8 mouse cellular contexts compared by ENCODE assay signal in genomic region chr10:5921031-5921551, GRCm38 (mm10). TPM values are rescaled to one million over a fixed set of nuclear protein-coding genes. Genes with fewer than 3 reads are reported as not detected.
DNase-seq lines count a peak whose midpoint lies in the region; ATAC-seq and TF ChIP-seq lines count a peak whose summit lies in the region.

No protein-coding gene starts in this region.

- peak; percentile 3 for DNase-seq in adrenal gland, adult 2 months
- no peak for DNase-seq in adrenal gland, adult 8-10 months
- peak; percentile 19 for DNase-seq in R1 (ENCODE audit: low read depth, low spot score)
- DNase-seq in hindbrain, postnatal 0 days (ENCODE audit: low spot score) = peak; percentile 43
- peak; percentile 34 for DNase-seq in right cerebral cortex, postnatal 4 days
- no peak for DNase-seq in ovary, adult 18-20 months (ENCODE audit: low spot score)

- no peak overlapping the region for H3K27ac ChIP-seq in embryonic fibroblast, embryonic 13.5 days (ENCODE audit: insufficient read depth, low read length)
- peak overlapping the region; percentile 67 for H3K27ac ChIP-seq in hindbrain, postnatal 0 days
- H3K27ac ChIP-seq in liver, embryonic 15.5 days (replicated peaks) = no peak overlapping the region

- no peaks in the 10 kb centered on the region for H3K9me3 ChIP-seq in hindbrain, postnatal 0 days (ENCODE audit: low read length)
- H3K9me3 ChIP-seq in liver, embryonic 15.5 days (replicated peaks) = no peaks in the 10 kb centered on the region

- no peak for TF ChIP-seq POLR2A in embryonic fibroblast, embryonic 13.5 days (IDR thresholded peaks at IDR 0.05; ENCODE audit: low read depth, low read length)

- peak overlapping the region; percentile 80 for H3K4me2 ChIP-seq in hindbrain, postnatal 0 days (ENCODE audit: low read depth, low read length)
- H3K4me2 ChIP-seq in liver, embryonic 15.5 days = 0 out of 2 replicates have a peak overlapping the region, but pooled peaks have one; percentile 7

- peak overlapping the region; percentile 85 for H3K9ac ChIP-seq in hindbrain, postnatal 0 days (replicated peaks; ENCODE audit: low read length)
- no peak overlapping the region for H3K9ac ChIP-seq in liver, embryonic 15.5 days

- H3K4me1 ChIP-seq in embryonic fibroblast, embryonic 13.5 days (ENCODE audit: control insufficient read depth, insufficient read depth, low read length) = no peaks in the 10 kb centered on the region
- H3K4me1 ChIP-seq in hindbrain, postnatal 0 days (ENCODE audit: insufficient read depth, low read length) = 0 out of 2 replicates have a peak, but pooled peaks cover 4% of the 10 kb centered on the region
- H3K4me1 ChIP-seq in liver, embryonic 15.5 days (replicated peaks) = no peaks in the 10 kb centered on the region

- TF ChIP-seq CTCF in embryonic fibroblast, embryonic 13.5 days (IDR thresholded peaks at IDR 0.05; ENCODE audit: borderline replicate concordance, insufficient read depth, low read length) = no peak
- TF ChIP-seq CTCF in hindbrain, postnatal 0 days (IDR thresholded peaks at IDR 0.05; ENCODE audit: low read depth) = 0 out of 2 replicates have a peak, but pooled peaks have one; percentile 8

- peak overlapping the region; percentile 72 for H3K4me3 ChIP-seq in embryonic fibroblast, embryonic 13.5 days (ENCODE audit: insufficient read depth, low read length)
- peak overlapping the region; percentile 86 for H3K4me3 ChIP-seq in hindbrain, postnatal 0 days (ENCODE audit: low read length)
- H3K4me3 ChIP-seq in liver, embryonic 15.5 days (replicated peaks) = no peak overlapping the region

- peak; percentile 50 for ATAC-seq in hindbrain, postnatal 0 days
- ATAC-seq in liver, embryonic 15.5 days (ENCODE audit: insufficient read depth) = no peak

- no peaks in the 10 kb centered on the region for H3K27me3 ChIP-seq in hindbrain, postnatal 0 days (ENCODE audit: insufficient read depth, low read length)
- H3K27me3 ChIP-seq in liver, embryonic 15.5 days = peaks cover 41% of the 10 kb centered on the region

- no peaks in the 10 kb centered on the region for H3K36me3 ChIP-seq in hindbrain, postnatal 0 days (ENCODE audit: insufficient read depth, low read length)
- no peaks in the 10 kb centered on the region for H3K36me3 ChIP-seq in liver, embryonic 15.5 days (replicated peaks)

- WGBS in hindbrain, postnatal 0 days = under 1% methylated on average over 12 of the region's 12 CpGs
- 2% methylated on average over 12 of the region's 12 CpGs for WGBS in liver, embryonic 15.5 days (ENCODE audit: insufficient replicate concordance)

RNA-seq across cellular contexts. Expression of gene Rgs17, which starts 1.1 kb away (rescaled TPM):
- total RNA-seq in adrenal gland, adult 2 months (2021) = 1 to 10 TPM; 1.2 to 1.6 TPM
- polyA plus RNA-seq in adrenal gland, adult 2 months (2012; rRNA removed) = 0.03 and 0.08 TPM in 2 replicates
- 1 to 10 TPM in 3 of 4 experiments, under 1 TPM in 1; 0.99 to 1.7 (median 1.3) TPM for total RNA-seq in adrenal gland, adult 8-10 months (2022)
- polyA plus RNA-seq in embryonic fibroblast, embryonic 13.5 days (2011; ENCODE audit: insufficient read length, low read depth, missing spikeins) = 14.6 and 19.9 TPM in 2 replicates
- 33.5 and 34.4 TPM in 2 replicates for total RNA-seq in hindbrain, postnatal 0 days (2014; rRNA removed)
- 51.4 and 53.0 TPM in 2 replicates for polyA plus RNA-seq in hindbrain, postnatal 0 days (2015; fragmentation: Nextera tagmentation; extraction: Ambion mirVana)
- 0.03 TPM in 1 of 2 replicates, not detected in the other for polyA plus RNA-seq in liver, embryonic 15.5 days (2015; fragmentation: Nextera tagmentation; extraction: Ambion mirVana)

Comparison
In these comparisons a context has a peak if more than half of its experiments do, and no peak if none do; other contexts are left out.
1. DNase-seq: peak in adrenal gland, adult 2 months (single experiment), R1 (single experiment), hindbrain, postnatal 0 days (single experiment) and right cerebral cortex, postnatal 4 days (single experiment); none in adrenal gland, adult 8-10 months (single experiment) and ovary, adult 18-20 months (single experiment).
2. RNA of gene Rgs17, which starts 1.1 kb away (polyA plus RNA-seq): 51.4 to 53.0 TPM in hindbrain, postnatal 0 days and 14.6 to 19.9 TPM in embryonic fibroblast, embryonic 13.5 days; 0.03 TPM in liver, embryonic 15.5 days and 0.03 to 0.08 TPM in adrenal gland, adult 2 months; every median in the first group is over 10 times any median in the second.